Mouse (Mus musculus): Measurements from ENCODE around the gene Dpm3.

DNA sequence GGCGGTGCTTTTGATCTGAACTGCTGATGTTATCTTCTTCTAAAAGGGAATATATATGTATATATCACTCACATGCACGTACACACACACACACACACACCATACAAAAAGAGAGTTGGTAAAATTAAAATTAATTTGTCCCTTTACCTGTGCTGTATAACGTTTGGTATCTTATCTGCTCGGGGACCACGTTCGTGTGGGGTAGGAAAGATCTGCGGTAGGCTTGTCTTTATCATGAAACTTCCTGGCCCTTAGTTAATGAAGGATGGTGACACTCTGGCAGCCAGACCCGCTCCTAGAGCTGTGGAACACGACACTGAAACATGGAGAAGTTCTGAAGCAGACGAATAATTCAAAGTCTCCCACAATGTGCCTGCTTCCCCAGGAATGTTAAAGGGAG, 32.7 kb downstream of the Dpm3 start:
- TF ChIP-seq CTCF (IDR thresholded peaks at IDR 0.05; ENCODE audit: low read depth, low read length), result no peak
- no peak for TF ChIP-seq GATA1 (IDR thresholded peaks at IDR 0.05; ENCODE audit: borderline replicate concordance, low read length)
- no peak for TF ChIP-seq POLR2AphosphoS5 (IDR thresholded peaks at IDR 0.05; ENCODE audit: insufficient replicate concordance, low read depth, low read length)
- TF ChIP-seq GATA2 (IDR thresholded peaks at IDR 0.05; ENCODE audit: borderline replicate concordance, low read depth, low read length), result no peak
